ENCODE assay signal across 8 mouse cellular contexts in the genomic region with DNA sequence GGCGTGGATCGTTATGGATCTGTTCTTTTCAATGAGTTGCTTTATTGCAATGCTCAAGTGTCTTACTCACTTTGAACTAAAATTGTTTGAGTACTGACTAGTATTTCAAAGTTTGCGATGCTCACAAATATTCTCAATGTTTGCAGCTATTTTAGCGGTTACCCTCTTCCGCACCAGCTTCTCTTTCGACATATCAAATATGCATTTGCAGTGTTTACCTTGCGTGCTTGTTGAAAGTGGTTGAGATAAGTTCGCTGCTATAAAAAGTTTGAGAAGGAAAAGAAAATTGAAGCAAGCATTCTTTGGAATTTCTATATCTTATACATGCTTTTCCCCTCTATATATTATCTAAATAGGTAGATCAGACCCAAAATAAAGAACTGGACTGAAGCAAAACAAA.
A peak's percentile ranks its signal among the peaks of the same experiment; 100 is the strongest.
DNase-seq lines count a peak whose midpoint lies in the region; ATAC-seq and TF ChIP-seq lines count a peak whose summit lies in the region.
"Had no signal": no experiment of that assay in that cellular context is flagged by ENCODE, and none has a peak within 500 bp of the region (broad histone marks: within the 10 kb centered on the region; RNA-seq: fewer than 3 reads in every experiment).

No protein-coding gene starts in this region.

- H3K27me3 ChIP-seq in lung, embryonic 16.5 days (ENCODE audit: control insufficient read depth, insufficient read depth, low read depth, low read length): no peaks in the 10 kb centered on the region
- H3K27me3 ChIP-seq in forebrain, postnatal 0 days (ENCODE audit: insufficient read depth, low read length): no peaks in the 10 kb centered on the region
- H3K27me3 ChIP-seq in limb, embryonic 12.5 days: no peaks in the 10 kb centered on the region
- H3K27me3 ChIP-seq in stomach, embryonic 15.5 days (replicated peaks): no peaks in the 10 kb centered on the region
- H3K27me3 ChIP-seq in cerebellum, adult 2 months (ENCODE audit: control insufficient read depth, insufficient read depth, low read length): no peaks in the 10 kb centered on the region

- peak overlapping the region; percentile 14 for H3K27ac ChIP-seq in lung, embryonic 16.5 days (ENCODE audit: low read length)
- H3K27ac ChIP-seq in forebrain, postnatal 0 days (ENCODE audit: low read depth, low read length): no peak overlapping the region
- H3K27ac ChIP-seq in limb, embryonic 12.5 days: no peak overlapping the region
- H3K27ac ChIP-seq in stomach, embryonic 15.5 days: no peak overlapping the region
- H3K27ac ChIP-seq in cerebellum, adult 2 months (ENCODE audit: insufficient read depth, low read length): no peak overlapping the region

- no peak for TF ChIP-seq POLR2A in cerebellum, adult 2 months (IDR thresholded peaks at IDR 0.05; ENCODE audit: borderline replicate concordance, insufficient read depth, low read length)

- 0 out of 2 replicates have a peak, but pooled peaks cover 3% of the 10 kb centered on the region for H3K4me1 ChIP-seq in lung, embryonic 16.5 days (replicated peaks; ENCODE audit: control insufficient read depth, insufficient read depth, low read length)
- no peaks in the 10 kb centered on the region for H3K4me1 ChIP-seq in forebrain, postnatal 0 days (ENCODE audit: insufficient read depth)
- H3K4me1 ChIP-seq in limb, embryonic 12.5 days (replicated peaks): no peaks in the 10 kb centered on the region
- H3K4me1 ChIP-seq in stomach, embryonic 15.5 days: no peaks in the 10 kb centered on the region
- H3K4me1 ChIP-seq in cerebellum, adult 2 months (ENCODE audit: control insufficient read depth, insufficient read depth, low read length): no peaks in the 10 kb centered on the region

- H3K4me3 ChIP-seq in lung, embryonic 16.5 days (ENCODE audit: low read length): peak overlapping the region; percentile 41
- H3K4me3 ChIP-seq in forebrain, postnatal 0 days (ENCODE audit: low read depth, low read length): peak overlapping the region; percentile 34; the same call in 1 of the 2 replicates
- H3K4me3 ChIP-seq in limb, embryonic 12.5 days (replicated peaks): no peak overlapping the region
- peak overlapping the region; percentile 31 for H3K4me3 ChIP-seq in stomach, embryonic 15.5 days (replicated peaks)
- no peak overlapping the region for H3K4me3 ChIP-seq in cerebellum, adult 2 months (replicated peaks; ENCODE audit: insufficient read depth, low read depth, low read length)

- no peaks in the 10 kb centered on the region for H3K36me3 ChIP-seq in lung, embryonic 16.5 days (ENCODE audit: control insufficient read depth, insufficient read depth, low read length)
- no peaks in the 10 kb centered on the region for H3K36me3 ChIP-seq in forebrain, postnatal 0 days (ENCODE audit: insufficient read depth)
- no peaks in the 10 kb centered on the region for H3K36me3 ChIP-seq in limb, embryonic 12.5 days
- H3K36me3 ChIP-seq in stomach, embryonic 15.5 days: no peaks in the 10 kb centered on the region

- peak overlapping the region; percentile 56 for H3K4me2 ChIP-seq in lung, embryonic 16.5 days (ENCODE audit: low read depth, low read length)
- peak overlapping the region; percentile 64 for H3K4me2 ChIP-seq in forebrain, postnatal 0 days (ENCODE audit: low read depth)
- peak overlapping the region; percentile 59 for H3K4me2 ChIP-seq in limb, embryonic 12.5 days
- peak overlapping the region; percentile 62 for H3K4me2 ChIP-seq in stomach, embryonic 15.5 days

- 40% methylated on average over 8 of the region's 8 CpGs for WGBS in lung, embryonic 16.5 days
- 62% methylated on average over 8 of the region's 8 CpGs for WGBS in forebrain, postnatal 0 days
- WGBS in limb, embryonic 12.5 days: 85% methylated on average over 8 of the region's 8 CpGs
- WGBS in stomach, embryonic 15.5 days: 48% methylated on average over 8 of the region's 8 CpGs
- WGBS in cerebellum, adult 2 months: 63% methylated on average over 8 of the region's 8 CpGs

- H3K9ac ChIP-seq in lung, embryonic 16.5 days (ENCODE audit: low read length): no peak overlapping the region
- 0 out of 2 replicates have a peak overlapping the region, but pooled peaks have one; percentile 26 for H3K9ac ChIP-seq in forebrain, postnatal 0 days
- H3K9ac ChIP-seq in limb, embryonic 12.5 days (replicated peaks): no peak overlapping the region
- H3K9ac ChIP-seq in stomach, embryonic 15.5 days: no peak overlapping the region

- peak; percentile 77 for ATAC-seq in lung, embryonic 16.5 days (ENCODE audit: low read depth)
- ATAC-seq in forebrain, postnatal 0 days: no peak
- ATAC-seq in limb, embryonic 12.5 days (ENCODE audit: insufficient number of reproducible peaks, insufficient read depth, low FRiP score, low TSS enrichment, low read depth): no peak
- ATAC-seq in stomach, embryonic 15.5 days (ENCODE audit: insufficient read depth, low FRiP score, low read depth): no peak

- no peaks in the 10 kb centered on the region for H3K9me3 ChIP-seq in lung, embryonic 16.5 days (ENCODE audit: control insufficient read depth, low read length)
- H3K9me3 ChIP-seq in forebrain, postnatal 0 days (ENCODE audit: low read length): no peaks in the 10 kb centered on the region
- H3K9me3 ChIP-seq in limb, embryonic 12.5 days: no peaks in the 10 kb centered on the region
- H3K9me3 ChIP-seq in stomach, embryonic 15.5 days: no peaks in the 10 kb centered on the region

- TF ChIP-seq CTCF in forebrain, postnatal 0 days (IDR thresholded peaks at IDR 0.05; ENCODE audit: low read depth): no peak
- no peak for TF ChIP-seq CTCF in cerebellum, adult 2 months (IDR thresholded peaks at IDR 0.05; ENCODE audit: borderline replicate concordance, insufficient read depth, low read depth, low read length)

- DNase-seq in lung, adult 18-20 months: no peak
- no peak for DNase-seq in forebrain, postnatal 0 days
- no peak for DNase-seq in cerebellum, adult 2 months
- DNase-seq in cerebellum, adult 8-10 months: no peak
- DNase-seq: layer of hippocampus, adult 9-11 months had no signal

Comparison
In these comparisons a context has a peak if more than half of its experiments do, and no peak if none do; other contexts are left out.
1. H3K4me3 ChIP-seq: peak in lung, embryonic 16.5 days (single experiment), forebrain, postnatal 0 days (single experiment) and stomach, embryonic 15.5 days (single experiment); none in limb, embryonic 12.5 days (single experiment) and cerebellum, adult 2 months (single experiment).
2. Peak in every context shown above with its lines, with median percentiles within 50 percentile points of each other: H3K4me2 ChIP-seq.